Mouse (Mus musculus): Measurements from ENCODE around the gene Nudt5.

DNA sequence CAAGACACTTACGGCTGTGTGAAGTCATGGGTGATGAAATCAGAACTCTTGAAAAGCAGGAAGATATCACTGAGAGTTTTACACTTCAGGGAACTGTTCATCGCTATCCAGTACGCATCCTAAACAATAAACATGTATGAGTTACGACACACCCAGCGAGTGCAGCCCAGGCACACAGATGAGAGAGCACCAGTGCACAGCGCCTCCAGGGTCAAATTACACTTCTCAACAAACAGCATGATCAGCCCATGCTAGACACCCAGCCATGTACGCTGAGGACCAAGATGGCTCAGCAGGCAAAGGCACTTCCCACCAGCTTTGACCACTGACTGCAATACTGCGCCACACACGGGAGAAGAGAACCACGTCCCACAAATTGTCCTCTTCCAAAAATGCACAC lies 23.6 kb upstream of the Nudt5 start:
- TF ChIP-seq ZC3H11A (IDR thresholded peaks at IDR 0.05; ENCODE audit: borderline replicate concordance, low read depth, low read length) = no peak
- no peak for TF ChIP-seq MAFK (IDR thresholded peaks at IDR 0.05; ENCODE audit: insufficient read depth, low read depth, low read length)
- no peak for TF ChIP-seq ZNF384 (IDR thresholded peaks at IDR 0.05; ENCODE audit: low read depth, low read length)
- TF ChIP-seq HCFC1 (IDR thresholded peaks at IDR 0.05; ENCODE audit: borderline replicate concordance, insufficient read depth, low read length) = no peak
- no peak for TF ChIP-seq CHD2 (IDR thresholded peaks at IDR 0.05; ENCODE audit: low read depth, low read length)

All from ES-E14 (cell line).